Mouse (Mus musculus): ENCODE data around the gene Cox17.

DNA sequence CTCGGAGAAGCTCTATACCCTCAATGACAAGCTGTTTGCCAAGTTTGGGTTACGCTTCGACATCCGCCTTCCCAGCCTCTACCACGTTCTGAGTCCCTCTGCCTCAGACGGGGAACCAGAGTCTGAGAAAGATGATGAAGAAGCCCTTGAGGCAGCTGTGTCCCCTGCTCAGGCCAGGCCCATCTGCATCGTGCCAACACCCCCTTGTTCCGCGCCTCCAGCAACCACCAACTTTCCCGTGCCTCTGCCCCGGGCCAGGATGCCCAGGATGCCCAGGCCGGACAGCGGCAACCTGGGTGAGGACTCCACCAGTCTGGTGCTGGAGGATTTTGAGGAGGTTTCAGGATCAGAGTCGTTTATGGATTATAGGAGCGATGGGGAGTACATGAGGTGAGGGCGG, 27.1 kb downstream of the Cox17 start:
- TF ChIP-seq POLR2A (IDR thresholded peaks at IDR 0.05; ENCODE audit: control insufficient read depth, low read depth, low read length): no peak
- no peak for TF ChIP-seq CTCF (IDR thresholded peaks at IDR 0.05; ENCODE audit: control insufficient read depth, insufficient read depth, insufficient replicate concordance, low read depth, low read length)

Data from testis, adult 2 months (tissue).